ENCODE assay signal across 11 mouse cellular contexts in the genomic region with DNA sequence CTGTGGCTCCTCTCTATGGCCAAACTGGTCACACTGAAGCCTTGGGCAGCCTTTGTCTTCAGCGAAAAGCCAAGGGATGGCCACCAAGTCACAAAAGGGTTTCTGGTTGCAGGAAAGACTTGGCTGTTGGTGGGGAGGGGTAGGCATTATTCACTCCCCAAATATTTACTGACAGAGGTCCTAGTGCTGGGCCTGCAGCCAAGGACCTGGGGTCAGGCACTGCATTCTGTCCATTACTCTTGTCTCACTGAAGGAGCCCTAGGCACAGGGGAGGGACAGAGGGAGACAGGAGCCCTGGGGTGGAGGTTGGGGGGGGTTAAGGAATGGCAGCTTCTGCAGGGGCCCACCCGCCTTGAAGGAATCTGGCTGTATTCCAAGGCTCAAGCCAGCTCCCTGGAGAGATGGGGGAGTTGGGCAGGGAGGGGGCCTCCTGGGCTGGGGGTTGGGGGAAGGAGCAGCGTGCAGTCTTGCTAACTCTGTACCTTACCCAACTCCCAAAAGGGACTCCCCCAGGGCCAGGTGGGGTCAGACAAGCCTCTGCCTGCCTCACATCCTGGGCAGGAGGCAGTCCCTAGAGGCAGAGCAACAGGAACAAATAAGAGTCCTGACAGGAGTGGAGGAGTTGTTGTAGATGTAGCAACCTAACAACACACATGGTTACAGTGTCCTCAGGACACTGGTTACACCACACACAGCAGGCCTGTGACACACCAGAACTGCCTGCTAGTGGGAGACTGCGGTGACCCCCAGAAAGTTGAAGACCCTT. TPM values are rescaled to one million over a fixed set of nuclear protein-coding genes. Genes with fewer than 3 reads are reported as not detected.
A peak's percentile ranks its signal among the peaks of the same experiment; 100 is the strongest.
DNase-seq lines count a peak whose midpoint lies in the region; ATAC-seq and TF ChIP-seq lines count a peak whose summit lies in the region.
"Had no signal": no experiment of that assay in that cellular context is flagged by ENCODE, and none has a peak within 500 bp of the region (broad histone marks: within the 10 kb centered on the region; RNA-seq: fewer than 3 reads in every experiment).

No protein-coding gene starts in this region.

- peaks cover 29% of the 10 kb centered on the region for H3K4me1 ChIP-seq in forebrain, embryonic 10.5 days
- H3K4me1 ChIP-seq in forebrain, postnatal 0 days (ENCODE audit: insufficient read depth): no peaks in the 10 kb centered on the region
- H3K4me1 ChIP-seq in intestine, embryonic 16.5 days (ENCODE audit: control insufficient read depth, insufficient read depth, low read length): peaks cover 32% of the 10 kb centered on the region

- no peak for ATAC-seq in forebrain, postnatal 0 days
- peak; percentile 65 for ATAC-seq in intestine, embryonic 16.5 days

- no peaks in the 10 kb centered on the region for H3K36me3 ChIP-seq in forebrain, embryonic 10.5 days (replicated peaks)
- H3K36me3 ChIP-seq in forebrain, postnatal 0 days (ENCODE audit: insufficient read depth): no peaks in the 10 kb centered on the region
- no peaks in the 10 kb centered on the region for H3K36me3 ChIP-seq in intestine, embryonic 16.5 days (ENCODE audit: control insufficient read depth, insufficient read depth, low read length)

- no peak overlapping the region for H3K4me3 ChIP-seq in forebrain, embryonic 10.5 days
- no peak overlapping the region for H3K4me3 ChIP-seq in forebrain, postnatal 0 days (ENCODE audit: low read depth, low read length)
- no peak overlapping the region for H3K4me3 ChIP-seq in intestine, embryonic 16.5 days (ENCODE audit: low read length)

- TF ChIP-seq CTCF in forebrain, postnatal 0 days (IDR thresholded peaks at IDR 0.05; ENCODE audit: low read depth): no peak

- no peak for DNase-seq in forebrain, embryonic 10.5 days (ENCODE audit: extremely low spot score, low spot score)
- no peak for DNase-seq in forebrain, postnatal 0 days
- DNase-seq in kidney, postnatal 25 days: peak; percentile 40 to 60
- no peak for DNase-seq in kidney, adult 11 months
- peak; percentile 67 for DNase-seq in lung, postnatal 36 days
- DNase-seq in testis, postnatal 14 days (ENCODE audit: low spot score): no peak
- no peak for DNase-seq in ovary, postnatal 36 days (ENCODE audit: low spot score)
- DNase-seq: right cerebral cortex, adult 18-20 months; thymus, postnatal 4 days had no signal

- H3K4me2 ChIP-seq in forebrain, postnatal 0 days (ENCODE audit: low read depth): no peak overlapping the region
- no peak overlapping the region for H3K4me2 ChIP-seq in intestine, embryonic 16.5 days (ENCODE audit: low read depth, low read length)

- 62% methylated on average over 4 of the region's 4 CpGs for WGBS in forebrain, embryonic 10.5 days
- WGBS in forebrain, postnatal 0 days: 45% methylated on average over 4 of the region's 4 CpGs
- WGBS in intestine, embryonic 16.5 days: 44% methylated on average over 4 of the region's 4 CpGs

- no peaks in the 10 kb centered on the region; the same call in 1 of the 2 replicates for H3K9me3 ChIP-seq in forebrain, embryonic 10.5 days
- no peaks in the 10 kb centered on the region for H3K9me3 ChIP-seq in forebrain, postnatal 0 days (ENCODE audit: low read length)
- no peaks in the 10 kb centered on the region for H3K9me3 ChIP-seq in intestine, embryonic 16.5 days (ENCODE audit: control insufficient read depth, low read length)

- peak overlapping the region; percentile 58; the same call in 1 of the 2 replicates for H3K27ac ChIP-seq in forebrain, embryonic 10.5 days
- no peak overlapping the region for H3K27ac ChIP-seq in forebrain, postnatal 0 days (ENCODE audit: low read depth, low read length)
- H3K27ac ChIP-seq in intestine, embryonic 16.5 days (ENCODE audit: low read length): peak overlapping the region; percentile 67

- no peak overlapping the region for H3K9ac ChIP-seq in forebrain, postnatal 0 days
- peak overlapping the region; percentile 25; the same call in 1 of the 2 replicates for H3K9ac ChIP-seq in intestine, embryonic 16.5 days (ENCODE audit: low read depth, low read length)

- no peaks in the 10 kb centered on the region for H3K27me3 ChIP-seq in forebrain, embryonic 10.5 days (ENCODE audit: poor library complexity, severe bottlenecking)
- no peaks in the 10 kb centered on the region for H3K27me3 ChIP-seq in forebrain, postnatal 0 days (ENCODE audit: insufficient read depth, low read length)
- H3K27me3 ChIP-seq in intestine, embryonic 16.5 days (replicated peaks; ENCODE audit: control insufficient read depth, insufficient read depth, low read length): no peaks in the 10 kb centered on the region; the same call in 1 of the 2 replicates

RNA-seq across cellular contexts. Expression of gene Itga3, which starts 20.2 kb away (rescaled TPM):
- 5.5 and 6.5 TPM in 2 replicates for polyA plus RNA-seq in forebrain, embryonic 10.5 days (2016; fragmentation: Nextera tagmentation; extraction: Ambion mirVana)
- total RNA-seq in forebrain, postnatal 0 days (2014; rRNA removed): 12.3 and 23.5 TPM in 2 replicates
- polyA plus RNA-seq in forebrain, postnatal 0 days (2015; fragmentation: Nextera tagmentation; extraction: Ambion mirVana): 5.2 and 7.4 TPM in 2 replicates
- polyA plus RNA-seq in intestine, embryonic 16.5 days (2015; fragmentation: Nextera tagmentation; extraction: Ambion mirVana): 35.7 and 39.9 TPM in 2 replicates

RNA-seq across cellular contexts. Expression of gene Dlx3, which starts 23.1 kb away (rescaled TPM):
- polyA plus RNA-seq in forebrain, embryonic 10.5 days (2016; fragmentation: Nextera tagmentation; extraction: Ambion mirVana): 3.5 and 3.6 TPM in 2 replicates
- 0.14 TPM in 1 of 2 replicates, not detected in the other for total RNA-seq in forebrain, postnatal 0 days (2014; rRNA removed)
- not detected in 2 replicates for polyA plus RNA-seq in forebrain, postnatal 0 days (2015; fragmentation: Nextera tagmentation; extraction: Ambion mirVana)
- 0.64 and 0.71 TPM in 2 replicates for polyA plus RNA-seq in intestine, embryonic 16.5 days (2015; fragmentation: Nextera tagmentation; extraction: Ambion mirVana)
- total RNA-seq: common myeloid progenitor, adult 5-6 weeks had no signal

RNA-seq across cellular contexts. Expression of gene Dlx4, which starts 49.3 kb away (rescaled TPM):
- polyA plus RNA-seq in forebrain, embryonic 10.5 days (2016; fragmentation: Nextera tagmentation; extraction: Ambion mirVana): 0.21 and 0.26 TPM in 2 replicates
- total RNA-seq in forebrain, postnatal 0 days (2014; rRNA removed): 0.15 TPM in 1 of 2 replicates, not detected in the other
- 0.49 and 0.82 TPM in 2 replicates for polyA plus RNA-seq in forebrain, postnatal 0 days (2015; fragmentation: Nextera tagmentation; extraction: Ambion mirVana)
- polyA plus RNA-seq in intestine, embryonic 16.5 days (2015; fragmentation: Nextera tagmentation; extraction: Ambion mirVana): 0.11 and 0.12 TPM in 2 replicates
- total RNA-seq: common myeloid progenitor, adult 5-6 weeks had no signal

RNA-seq across cellular contexts. Expression of gene Pdk2, which starts 55.6 kb away (rescaled TPM):
- 12.1 and 12.5 TPM in 2 replicates for polyA plus RNA-seq in forebrain, embryonic 10.5 days (2016; fragmentation: Nextera tagmentation; extraction: Ambion mirVana)
- total RNA-seq in forebrain, postnatal 0 days (2014; rRNA removed): 6.9 and 10.2 TPM in 2 replicates
- polyA plus RNA-seq in forebrain, postnatal 0 days (2015; fragmentation: Nextera tagmentation; extraction: Ambion mirVana): 31.9 and 38.1 TPM in 2 replicates
- polyA plus RNA-seq in intestine, embryonic 16.5 days (2015; fragmentation: Nextera tagmentation; extraction: Ambion mirVana): 42.2 and 48.2 TPM in 2 replicates

Comparison
In these comparisons a context has a peak if more than half of its experiments do, and no peak if none do; other contexts are left out.
1. DNase-seq: peak in kidney, postnatal 25 days (2 of 2) and lung, postnatal 36 days (single experiment); none in forebrain, embryonic 10.5 days (single experiment), forebrain, postnatal 0 days (single experiment), kidney, adult 11 months (single experiment), testis, postnatal 14 days (single experiment) and ovary, postnatal 36 days (single experiment).